Mouse (Mus musculus) spleen, adult 2 months (tissue): Measurements from ENCODE around the gene Golga2.

ENCODE experiments used
- CTCF ChIP-seq: fragments of 200-500 bp; IDR thresholded peaks from 2 replicates; pipeline ENCODE4 v1.5.1; 2011; ENCODE audit warnings: mild to moderate bottlenecking, inconsistent platforms; ENCODE audit not compliant: insufficient read depth, insufficient read length, insufficient replicate concordance; ENCODE audit errors: extremely low read depth
- POLR2A ChIP-seq: fragments of 200-500 bp; IDR thresholded peaks from 2 replicates; pipeline ENCODE4 v1.6.1; 2011; ENCODE audit warnings: low read depth, low read length, inconsistent platforms

- no peak for TF ChIP-seq POLR2A
- TF ChIP-seq CTCF, result no peak
Measured at GRCm38 (mm10) chr2:32342539-32343350, 55.6 kb downstream of the Golga2 start.
